Mouse (Mus musculus): Measurements from ENCODE around the gene Lnpep. TPM values are rescaled to one million over a fixed set of nuclear protein-coding genes. Genes with fewer than 3 reads are reported as not detected.

Lnpep gene
- polyA plus RNA-seq, 1 experiment from 2014 or later = 8.7 TPM

DNA sequence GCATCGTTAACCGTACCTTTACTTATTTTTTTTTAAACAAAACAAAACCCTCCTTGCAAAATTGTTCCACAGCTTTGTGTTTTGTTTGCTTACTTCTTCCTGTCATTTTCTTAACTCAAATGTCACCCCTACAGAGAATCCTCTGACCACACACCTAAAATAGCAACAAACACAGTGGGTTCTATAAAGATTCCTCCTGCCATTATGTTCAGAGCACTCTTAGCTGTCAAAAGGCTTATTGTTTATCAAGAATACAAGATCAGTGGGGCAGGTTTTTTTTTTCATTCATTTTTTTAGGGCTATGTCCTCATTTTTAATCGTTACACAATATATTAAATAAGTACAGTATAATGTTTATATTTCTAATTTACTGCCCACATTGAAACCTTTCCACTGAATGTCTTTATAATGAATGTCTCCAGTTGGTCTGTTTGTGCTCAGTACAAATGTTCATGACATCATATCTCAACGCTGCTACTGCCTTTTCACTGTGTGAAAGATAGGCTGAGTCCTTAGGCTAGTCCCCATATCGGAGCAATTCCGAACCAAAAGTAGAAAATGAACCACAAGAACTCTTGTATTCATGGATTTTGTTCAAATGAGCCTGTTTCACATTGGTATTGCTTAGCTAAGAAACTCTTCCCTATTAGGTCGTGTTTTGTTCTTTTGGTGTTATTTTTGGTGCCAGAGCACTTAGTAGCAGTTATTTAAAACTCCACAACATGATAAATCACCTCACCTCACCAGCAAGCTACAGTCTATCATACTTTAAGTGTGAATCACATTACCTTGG is 1.2 kb upstream of the Lnpep start:
- 23% methylated on average over 7 of the region's 7 CpGs for WGBS
- peak overlapping the region; percentile 94 for H3K9ac ChIP-seq
- H3K9me3 ChIP-seq = peaks cover 4% of the 10 kb centered on the region; the same call in 1 of the 2 replicates
- H3K4me3 ChIP-seq = peak overlapping the region; percentile 99
- 0 out of 2 replicates have a peak, but pooled peaks cover 4% of the 10 kb centered on the region for H3K36me3 ChIP-seq
- ATAC-seq (ENCODE audit: extremely low read depth, insufficient number of reproducible peaks, low FRiP score, low TSS enrichment) = no peak
- peak overlapping the region; percentile 82 for H3K4me2 ChIP-seq
- peak overlapping the region; percentile 99 for H3K27ac ChIP-seq (replicated peaks)
- no peaks in the 10 kb centered on the region for H3K27me3 ChIP-seq (replicated peaks)
- H3K4me1 ChIP-seq = peaks cover 28% of the 10 kb centered on the region

DNA sequence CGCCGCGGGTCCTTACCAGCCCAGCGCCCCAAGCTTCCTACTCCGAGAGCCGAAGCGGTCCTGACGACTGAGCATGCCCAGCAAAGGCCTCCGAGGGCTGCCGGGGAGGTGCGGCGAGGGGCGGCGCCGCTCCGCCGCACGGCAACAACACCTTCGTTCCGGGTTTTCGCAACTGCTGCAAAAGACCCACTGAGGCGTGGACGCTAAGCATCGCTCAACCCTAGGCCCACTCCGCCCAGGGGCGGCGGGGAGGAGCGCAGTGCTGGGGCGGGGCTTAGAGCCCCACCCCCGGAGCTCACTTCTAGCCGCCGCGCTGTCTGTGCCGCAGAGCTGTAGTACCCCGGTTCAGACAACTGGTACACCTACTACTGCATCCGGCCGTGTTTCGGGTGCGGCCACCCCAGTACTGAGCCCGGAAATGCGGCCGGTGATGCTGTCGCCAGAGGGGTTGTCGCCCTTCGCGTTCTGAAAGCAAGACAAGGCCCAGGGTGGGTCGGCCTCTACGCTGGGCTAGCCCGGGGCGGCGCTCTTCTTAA is 361 bp downstream of the Lnpep start:
- Histone ChIP-seq H3K4me3 (peak overlapping the region; percentile 99), H3K4me1 (peaks cover 31% of the 10 kb centered on the region), H3K9ac (peak overlapping the region; percentile 94), H3K27me3 (replicated peaks) (no peaks in the 10 kb centered on the region), H3K9me3 (peaks cover 4% of the 10 kb centered on the region; the same call in 1 of the 2 replicates), H3K27ac (replicated peaks) (peak overlapping the region; percentile 99), H3K4me2 (peak overlapping the region; percentile 82), H3K36me3 (0 out of 2 replicates have a peak, but pooled peaks cover 4% of the 10 kb centered on the region)
- peak; percentile 97 for ATAC-seq (ENCODE audit: extremely low read depth, insufficient number of reproducible peaks, low FRiP score, low TSS enrichment)
- under 1% methylated on average over 47 of the region's 51 CpGs for WGBS

DNA sequence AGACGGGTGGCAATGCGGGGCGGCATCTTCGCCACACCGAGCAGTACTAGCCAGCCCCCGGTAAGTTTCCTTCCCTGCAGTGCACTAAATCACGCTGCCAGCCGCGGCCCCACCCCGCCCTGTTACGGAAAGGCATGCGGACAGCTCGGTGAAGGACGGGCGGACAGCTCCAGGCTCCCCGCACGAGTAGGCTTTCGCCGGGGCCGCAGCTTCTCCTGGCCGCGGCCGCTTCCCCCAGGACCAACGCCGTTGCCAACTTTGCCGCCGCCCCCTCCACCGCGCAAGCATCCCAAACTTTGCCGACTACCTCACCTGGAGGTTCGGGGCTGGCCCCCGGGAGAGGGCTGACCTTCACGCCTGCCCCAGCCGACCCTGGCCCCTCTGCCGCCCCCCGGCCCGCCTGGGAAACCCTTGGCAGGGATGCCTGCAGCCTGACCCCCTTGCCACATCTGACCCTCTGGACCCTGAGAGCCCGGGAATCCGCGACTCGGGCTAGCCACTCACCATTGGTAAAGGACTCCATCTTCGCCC is 895 bp downstream of the Lnpep start:
- Histone ChIP-seq H3K27me3 (replicated peaks) (no peaks in the 10 kb centered on the region), H3K4me1 (peaks cover 34% of the 10 kb centered on the region), H3K9me3 (peaks cover 4% of the 10 kb centered on the region; the same call in 1 of the 2 replicates), H3K4me3 (peak overlapping the region; percentile 99), H3K36me3 (0 out of 2 replicates have a peak, but pooled peaks cover 4% of the 10 kb centered on the region), H3K4me2 (peak overlapping the region; percentile 82), H3K27ac (replicated peaks) (peak overlapping the region; percentile 99), H3K9ac (peak overlapping the region; percentile 94)
- under 1% methylated on average over 42 of the region's 42 CpGs for WGBS
- peak; percentile 41 for ATAC-seq (ENCODE audit: extremely low read depth, insufficient number of reproducible peaks, low FRiP score, low TSS enrichment)

DNA sequence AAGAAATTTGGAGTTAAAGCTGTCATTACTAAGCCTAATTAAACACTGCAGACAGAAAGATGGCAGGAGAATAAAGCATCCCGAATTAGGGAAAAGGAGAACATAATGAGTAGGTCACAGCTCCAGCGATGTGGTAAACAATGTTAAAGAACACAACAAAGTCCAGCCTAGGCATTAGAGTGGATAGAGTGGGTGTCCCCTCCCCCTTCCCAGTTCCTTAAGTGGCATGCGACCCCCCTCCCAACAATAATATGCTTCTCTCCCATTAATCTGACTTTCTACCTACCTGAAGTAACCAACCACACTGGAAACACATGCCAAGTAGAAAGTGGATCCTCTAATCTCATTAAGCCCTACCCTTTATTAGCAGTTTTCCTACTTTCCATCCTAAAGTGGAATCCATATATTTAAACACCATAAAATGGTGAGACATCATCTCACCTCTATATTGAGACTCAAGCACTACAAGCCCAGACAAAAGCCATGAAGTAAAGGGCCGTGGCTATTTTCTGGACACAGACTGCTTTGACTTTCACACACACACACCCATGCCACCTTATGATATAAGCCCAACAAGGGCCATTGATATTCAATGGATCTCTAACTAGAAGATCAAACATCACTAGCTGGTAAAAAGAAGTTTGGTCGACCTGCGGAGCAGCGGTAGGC is 1.5 kb downstream of the Lnpep start:
- peak overlapping the region; percentile 82 for H3K4me2 ChIP-seq
- no peaks in the 10 kb centered on the region for H3K9me3 ChIP-seq
- no peaks in the 10 kb centered on the region for H3K27me3 ChIP-seq (replicated peaks)
- WGBS = 6% methylated on average over 7 of the region's 7 CpGs
- H3K4me1 ChIP-seq = peaks cover 40% of the 10 kb centered on the region
- no peak for ATAC-seq (ENCODE audit: extremely low read depth, insufficient number of reproducible peaks, low FRiP score, low TSS enrichment)
- peak overlapping the region; percentile 99 for H3K27ac ChIP-seq (replicated peaks)
- H3K9ac ChIP-seq = peak overlapping the region; percentile 94
- 0 out of 2 replicates have a peak, but pooled peaks cover 4% of the 10 kb centered on the region for H3K36me3 ChIP-seq
- H3K4me3 ChIP-seq = peak overlapping the region; percentile 99

DNA sequence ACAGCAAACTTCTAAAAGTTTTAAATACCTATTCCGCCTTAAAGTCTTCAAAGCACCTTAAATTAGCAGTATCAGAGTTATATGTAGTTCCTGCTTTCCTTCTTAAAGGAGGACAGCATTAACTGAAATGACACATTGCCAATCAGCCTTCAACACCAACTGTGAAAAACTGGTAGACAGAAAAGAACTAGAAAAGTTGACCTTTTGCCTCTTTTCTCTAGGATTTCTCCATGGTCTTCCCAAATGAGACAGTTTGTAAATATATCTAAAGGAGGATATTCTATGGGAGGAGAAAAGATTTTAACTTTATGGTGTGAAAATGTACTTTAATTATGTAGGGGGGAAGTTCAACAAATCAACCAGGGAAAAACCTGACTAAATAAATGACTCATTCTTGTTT is 2.3 kb downstream of the Lnpep start:
- no peaks in the 10 kb centered on the region for H3K9me3 ChIP-seq
- H3K4me1 ChIP-seq = peaks cover 48% of the 10 kb centered on the region
- peak overlapping the region; percentile 99 for H3K4me3 ChIP-seq
- 0 out of 2 replicates have a peak, but pooled peaks cover 4% of the 10 kb centered on the region for H3K36me3 ChIP-seq
- no peak for ATAC-seq (ENCODE audit: extremely low read depth, insufficient number of reproducible peaks, low FRiP score, low TSS enrichment)
- H3K27me3 ChIP-seq (replicated peaks) = no peaks in the 10 kb centered on the region
- H3K27ac ChIP-seq (replicated peaks) = no peak overlapping the region
- 88% methylated on average over 1 of the region's 1 CpGs for WGBS
- H3K4me2 ChIP-seq = peak overlapping the region; percentile 82
- H3K9ac ChIP-seq = peak overlapping the region; percentile 58; the same call in 1 of the 2 replicates

DNA sequence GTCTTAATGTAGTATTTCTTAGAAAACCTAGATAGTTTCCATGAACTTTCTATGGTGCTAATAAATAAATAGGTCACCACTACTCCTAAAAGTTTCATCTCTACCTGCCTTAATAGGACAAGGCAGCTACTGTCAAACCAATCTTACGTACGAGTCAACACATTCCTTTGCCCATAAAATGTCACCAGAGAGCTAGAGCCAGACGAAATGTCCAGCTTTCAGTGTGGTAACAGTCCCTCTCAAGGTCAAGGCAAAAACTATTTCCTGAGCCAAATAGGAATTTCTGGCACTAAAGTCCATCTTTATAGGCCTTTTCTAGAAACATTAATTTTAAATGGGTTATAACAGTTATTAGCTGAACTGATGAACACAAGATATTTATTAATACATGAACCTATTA is 3.3 kb downstream of the Lnpep start:
- Histone ChIP-seq H3K9me3 (no peaks in the 10 kb centered on the region), H3K9ac (0 out of 2 replicates have a peak overlapping the region, but pooled peaks have one; percentile 34), H3K36me3 (0 out of 2 replicates have a peak, but pooled peaks cover 4% of the 10 kb centered on the region), H3K27ac (replicated peaks) (peak overlapping the region; percentile 70), H3K4me1 (peaks cover 54% of the 10 kb centered on the region), H3K27me3 (replicated peaks) (no peaks in the 10 kb centered on the region), H3K4me3 (peak overlapping the region; percentile 99), H3K4me2 (peak overlapping the region; percentile 82)
- no peak for ATAC-seq (ENCODE audit: extremely low read depth, insufficient number of reproducible peaks, low FRiP score, low TSS enrichment)
- WGBS = 33% methylated on average over 3 of the region's 3 CpGs

DNA sequence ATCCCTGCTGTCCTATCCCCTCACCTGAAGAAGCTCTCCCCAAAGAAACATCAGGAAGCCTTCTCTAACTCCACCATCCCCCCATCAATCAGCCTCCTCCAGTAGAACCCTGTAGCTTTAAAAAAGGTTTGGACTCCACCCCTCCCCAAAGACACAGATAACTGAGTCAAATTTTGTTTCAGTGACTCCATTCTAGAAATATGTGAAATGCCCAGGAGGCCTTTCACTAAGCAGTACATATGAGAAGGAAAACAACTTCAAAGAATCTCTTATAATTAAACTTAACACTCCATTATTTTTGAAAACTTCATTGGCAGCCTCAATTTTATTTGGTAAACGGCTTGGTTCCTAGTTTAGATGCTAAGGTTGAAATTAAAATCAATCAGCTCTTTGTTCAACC is 6.4 kb downstream of the Lnpep start:
- peak overlapping the region; percentile 21 for H3K4me3 ChIP-seq

DNA sequence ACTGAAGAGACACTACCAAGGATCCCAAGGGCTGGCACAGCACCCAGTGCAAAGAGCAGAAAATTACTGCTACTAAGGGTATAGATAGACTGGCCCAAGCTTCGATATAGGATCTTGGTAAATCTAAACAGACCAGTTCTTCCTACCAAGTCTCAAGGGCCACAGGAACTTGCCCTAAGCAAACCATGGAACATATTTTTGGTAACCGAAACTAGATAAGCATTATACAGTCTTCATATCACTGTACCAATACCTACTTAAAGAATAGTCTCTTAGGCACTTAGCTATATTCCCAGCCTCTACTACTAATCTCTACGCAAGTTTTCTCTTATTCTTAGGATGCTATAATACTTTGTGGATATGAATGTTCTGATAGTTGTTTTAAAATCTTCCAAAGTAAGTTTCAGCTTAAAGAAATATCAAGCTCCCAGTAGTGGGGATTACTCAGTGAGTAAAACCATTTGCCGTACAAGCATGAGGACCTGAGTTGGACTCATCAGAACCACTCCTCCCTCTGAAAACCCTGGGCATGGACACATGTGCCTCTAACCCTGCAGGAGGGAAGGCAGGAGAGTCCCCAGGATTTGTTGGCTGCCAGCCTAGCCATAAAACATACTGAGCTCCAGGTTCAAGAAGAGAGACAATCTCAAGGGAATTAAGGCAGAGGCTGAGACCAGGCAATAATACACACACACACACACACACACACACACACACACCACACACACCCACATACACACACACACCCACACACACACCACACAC is 7.2 kb downstream of the Lnpep start:
- ATAC-seq (ENCODE audit: extremely low read depth, insufficient number of reproducible peaks, low FRiP score, low TSS enrichment) = no peak
- Histone ChIP-seq H3K9ac (no peak overlapping the region), H3K4me2 (peak overlapping the region; percentile 60), H3K9me3 (no peaks in the 10 kb centered on the region), H3K27ac (replicated peaks) (peak overlapping the region; percentile 84), H3K4me1 (peaks cover 44% of the 10 kb centered on the region), H3K36me3 (0 out of 2 replicates have a peak, but pooled peaks cover 6% of the 10 kb centered on the region), H3K4me3 (no peak overlapping the region), H3K27me3 (replicated peaks) (no peaks in the 10 kb centered on the region)
- WGBS = 73% methylated on average over 4 of the region's 4 CpGs

More for the DNA sequence above, 6.4 kb downstream of the Lnpep start:
- Histone ChIP-seq H3K27me3 (replicated peaks) (no peaks in the 10 kb centered on the region), H3K9ac (peak overlapping the region; percentile 47; the same call in 1 of the 2 replicates), H3K36me3 (0 out of 2 replicates have a peak, but pooled peaks cover 6% of the 10 kb centered on the region), H3K27ac (replicated peaks) (peak overlapping the region; percentile 84), H3K4me1 (peaks cover 49% of the 10 kb centered on the region), H3K9me3 (no peaks in the 10 kb centered on the region), H3K4me2 (peak overlapping the region; percentile 60)
- ATAC-seq (ENCODE audit: extremely low read depth, insufficient number of reproducible peaks, low FRiP score, low TSS enrichment) = no peak
- WGBS = 65% methylated on average over 1 of the region's 1 CpGs

DNA sequence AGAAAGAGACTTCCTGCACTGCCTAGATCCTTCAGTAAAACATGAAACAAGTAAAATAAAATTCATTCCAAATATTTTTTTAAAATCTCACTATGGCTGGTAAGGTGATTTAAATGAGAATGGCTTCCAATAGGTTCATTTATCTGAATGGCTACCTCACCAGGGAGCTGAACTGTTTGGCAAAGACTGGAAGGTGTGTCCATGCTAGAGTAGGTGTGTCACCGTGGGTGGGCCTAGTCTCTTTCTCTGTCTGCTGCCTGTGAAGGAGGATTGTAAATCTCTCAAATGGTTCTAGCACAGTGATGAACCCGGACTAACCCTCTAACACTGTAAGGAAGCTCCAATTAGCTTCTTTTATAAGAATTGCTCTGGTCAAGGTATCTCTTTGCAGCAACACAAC is 12.5 kb downstream of the Lnpep start:
- WGBS = 88% methylated on average over 2 of the region's 2 CpGs

DNA sequence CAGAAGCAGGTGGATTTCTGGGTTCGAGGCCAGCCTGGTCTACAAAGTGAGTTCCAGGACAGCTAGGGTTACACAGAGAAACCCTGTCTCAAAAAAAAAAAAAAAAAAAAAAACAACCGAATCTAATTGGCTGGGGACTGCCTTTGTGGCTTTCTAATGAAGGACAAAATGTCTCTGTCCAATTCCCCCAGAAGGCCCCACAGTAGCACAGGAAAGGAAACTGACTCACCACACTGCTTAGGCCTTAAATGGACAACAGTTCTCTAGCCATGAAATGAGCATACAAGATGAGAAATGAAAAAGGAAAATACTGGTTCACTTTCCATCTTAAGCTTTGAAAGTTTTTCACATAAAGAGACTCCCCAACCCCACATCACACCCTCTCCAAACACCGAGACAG is 15.3 kb downstream of the Lnpep start:
- H3K9ac ChIP-seq = no peak overlapping the region
- H3K27me3 ChIP-seq (replicated peaks) = no peaks in the 10 kb centered on the region
- peak overlapping the region; percentile 55 for H3K27ac ChIP-seq (replicated peaks)
- ATAC-seq (ENCODE audit: extremely low read depth, insufficient number of reproducible peaks, low FRiP score, low TSS enrichment) = no peak
- no peak overlapping the region for H3K4me2 ChIP-seq
- no peaks in the 10 kb centered on the region for H3K36me3 ChIP-seq
- no peak overlapping the region for H3K4me3 ChIP-seq
- peaks cover 29% of the 10 kb centered on the region for H3K4me1 ChIP-seq
- no peaks in the 10 kb centered on the region for H3K9me3 ChIP-seq
- WGBS = 71% methylated on average over 3 of the region's 3 CpGs

More for the DNA sequence above, 12.5 kb downstream of the Lnpep start:
- H3K9ac ChIP-seq = no peak overlapping the region
- H3K36me3 ChIP-seq = 0 out of 2 replicates have a peak, but pooled peaks cover 3% of the 10 kb centered on the region
- H3K9me3 ChIP-seq = no peaks in the 10 kb centered on the region
- no peak overlapping the region for H3K4me2 ChIP-seq
- H3K27me3 ChIP-seq (replicated peaks) = no peaks in the 10 kb centered on the region
- no peak overlapping the region for H3K4me3 ChIP-seq
- no peak for ATAC-seq (ENCODE audit: extremely low read depth, insufficient number of reproducible peaks, low FRiP score, low TSS enrichment)
- H3K27ac ChIP-seq (replicated peaks) = no peak overlapping the region
- H3K4me1 ChIP-seq = peaks cover 34% of the 10 kb centered on the region

Data from heart, embryonic 13.5 days (tissue).